Mouse (Mus musculus): Measurements from ENCODE around the gene Cyp2c37. TPM values are rescaled to one million over a fixed set of nuclear protein-coding genes. Genes with fewer than 3 reads are reported as not detected.

Gene Cyp2c37
- not detected in 2 replicates for polyA plus RNA-seq (2012; rRNA removed)

GRCm38 (mm10) chr19:39992140-39992539, at the start of gene Cyp2c37:
Gene Cyp2c37, plus strand, starts transcription at chr19:39992424.

Other genes with a start within 250 kb of the Cyp2c37 start
- not detected in 2 replicates for gene Cyp2c40, start 179.6 kb upstream of the Cyp2c37 start, polyA plus RNA-seq (2012; rRNA removed)
- gene Cyp2c69, start 105.6 kb upstream of the Cyp2c37 start, polyA plus RNA-seq (2012; rRNA removed), result not detected in 2 replicates
- gene Cyp2c54, start 81.4 kb downstream of the Cyp2c37 start, polyA plus RNA-seq (2012; rRNA removed), result not detected in 2 replicates
- not detected in 2 replicates for gene Cyp2c50, start 97.3 kb downstream of the Cyp2c37 start, polyA plus RNA-seq (2012; rRNA removed)
- gene Cyp2c70, start 194.9 kb downstream of the Cyp2c37 start, polyA plus RNA-seq (2012; rRNA removed), result 0.12 and 0.22 TPM in 2 replicates